Mouse (Mus musculus): ENCODE measurements around the gene Cfap69. TPM values are rescaled to one million over a fixed set of nuclear protein-coding genes. Genes with fewer than 3 reads are reported as not detected.
A peak's percentile ranks its signal among the peaks of the same experiment; 100 is the strongest.

The Cfap69 gene
- 5.6 and 8.9 TPM in 2 replicates for polyA plus RNA-seq (2014; fragmentation: Nextera tagmentation; extraction: Ambion mirVana)

DNA sequence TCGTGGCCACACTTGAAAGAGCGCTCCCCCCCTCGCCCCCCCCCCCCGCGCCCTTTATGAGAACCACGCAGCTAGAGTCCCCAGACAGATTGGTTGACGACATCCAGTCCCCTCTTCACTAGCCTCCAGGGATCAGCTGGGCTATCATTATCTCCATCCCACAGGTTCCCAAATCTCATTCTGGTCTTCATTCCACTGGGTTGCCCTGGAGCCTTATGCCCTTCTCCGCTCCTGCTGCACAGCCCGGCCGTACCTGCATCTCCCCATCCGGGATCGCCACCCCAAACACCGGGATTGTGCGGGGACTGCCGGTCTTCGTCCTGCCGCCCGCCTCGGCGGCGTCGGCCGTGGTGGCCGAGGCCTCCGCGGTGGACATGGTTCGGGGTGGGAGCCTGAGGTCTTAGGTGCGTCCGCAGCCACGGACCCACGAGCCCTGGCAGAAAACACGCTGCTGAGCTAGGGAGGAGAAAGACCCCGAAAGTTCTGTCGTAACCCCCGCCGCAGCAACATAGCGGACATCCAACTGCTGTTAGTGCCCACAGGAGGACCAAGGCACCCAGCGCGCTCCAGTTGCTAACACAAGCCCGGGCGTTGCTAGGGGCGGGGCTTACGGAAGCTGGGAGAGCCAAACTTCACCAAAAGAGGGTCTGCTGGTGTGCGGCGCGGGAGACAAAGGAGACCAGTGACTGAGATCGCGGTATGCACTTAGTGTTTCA lies at the start of gene Cfap69:
TSS of gene Cfap69 (minus strand) at position 585 of the 716 bp plus-strand sequence.
- 0 out of 2 replicates have a peak, but pooled peaks cover under 1% of the 10 kb centered on the region for H3K36me3 ChIP-seq (ENCODE audit: control insufficient read depth, insufficient read depth, low read length)
- H3K9me3 ChIP-seq (replicated peaks; ENCODE audit: control insufficient read depth, low read length), result no peaks in the 10 kb centered on the region
- DNase-seq (ENCODE audit: low spot score) (peak; percentile 96), ATAC-seq (peak; percentile 99)
- no peaks in the 10 kb centered on the region for H3K27me3 ChIP-seq (replicated peaks; ENCODE audit: control insufficient read depth, insufficient read depth, low read length)
- peaks cover 14% of the 10 kb centered on the region for H3K4me1 ChIP-seq (ENCODE audit: control insufficient read depth, insufficient read depth, low read length)
- under 1% methylated on average over 48 of the region's 48 CpGs for WGBS
- H3K27ac ChIP-seq (ENCODE audit: low read depth, low read length), result peak within 1 kb of the TSS; percentile 58; the same call in 1 of the 2 replicates
- H3K4me2 ChIP-seq (ENCODE audit: low read length), result peak within 1 kb of the TSS; percentile 89
- H3K4me3 ChIP-seq (ENCODE audit: low read depth, low read length), result peak within 1 kb of the TSS; percentile 81
- H3K9ac ChIP-seq (ENCODE audit: low read length), result peak within 1 kb of the TSS; percentile 74

DNA sequence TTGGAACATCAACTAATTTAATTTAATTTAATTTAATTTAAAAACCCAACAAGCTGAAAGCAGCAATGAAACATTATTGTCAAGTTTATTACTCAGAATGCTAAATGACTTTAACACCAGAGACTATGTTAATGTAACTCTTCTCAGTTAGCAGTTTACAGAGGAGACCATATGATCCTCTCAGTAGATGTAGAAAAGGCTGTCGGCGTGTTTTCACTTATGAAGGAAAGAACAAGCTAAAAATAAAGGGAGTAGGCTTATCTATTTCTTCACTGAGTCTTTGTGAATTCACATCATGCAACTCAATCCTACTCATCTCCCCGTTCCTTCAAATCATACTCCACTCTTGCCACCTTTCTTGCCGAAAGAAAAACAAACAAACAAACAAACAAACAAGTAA lies 47.0 kb upstream of the Cfap69 start:
- Histone ChIP-seq H3K9ac (ENCODE audit: low read length) (no peak overlapping the region), H3K27me3 (replicated peaks; ENCODE audit: control insufficient read depth, insufficient read depth, low read length) (no peaks in the 10 kb centered on the region), H3K9me3 (replicated peaks; ENCODE audit: control insufficient read depth, low read length) (no peaks in the 10 kb centered on the region), H3K4me3 (ENCODE audit: low read depth, low read length) (no peak overlapping the region), H3K36me3 (ENCODE audit: control insufficient read depth, insufficient read depth, low read length) (no peaks in the 10 kb centered on the region), H3K4me2 (ENCODE audit: low read length) (no peak overlapping the region), H3K4me1 (ENCODE audit: control insufficient read depth, insufficient read depth, low read length) (no peaks in the 10 kb centered on the region), H3K27ac (ENCODE audit: low read depth, low read length) (no peak overlapping the region)
- WGBS, result 84% methylated on average over 4 of the region's 4 CpGs
- DNase-seq (ENCODE audit: low spot score) (no peak), ATAC-seq (no peak)

DNA sequence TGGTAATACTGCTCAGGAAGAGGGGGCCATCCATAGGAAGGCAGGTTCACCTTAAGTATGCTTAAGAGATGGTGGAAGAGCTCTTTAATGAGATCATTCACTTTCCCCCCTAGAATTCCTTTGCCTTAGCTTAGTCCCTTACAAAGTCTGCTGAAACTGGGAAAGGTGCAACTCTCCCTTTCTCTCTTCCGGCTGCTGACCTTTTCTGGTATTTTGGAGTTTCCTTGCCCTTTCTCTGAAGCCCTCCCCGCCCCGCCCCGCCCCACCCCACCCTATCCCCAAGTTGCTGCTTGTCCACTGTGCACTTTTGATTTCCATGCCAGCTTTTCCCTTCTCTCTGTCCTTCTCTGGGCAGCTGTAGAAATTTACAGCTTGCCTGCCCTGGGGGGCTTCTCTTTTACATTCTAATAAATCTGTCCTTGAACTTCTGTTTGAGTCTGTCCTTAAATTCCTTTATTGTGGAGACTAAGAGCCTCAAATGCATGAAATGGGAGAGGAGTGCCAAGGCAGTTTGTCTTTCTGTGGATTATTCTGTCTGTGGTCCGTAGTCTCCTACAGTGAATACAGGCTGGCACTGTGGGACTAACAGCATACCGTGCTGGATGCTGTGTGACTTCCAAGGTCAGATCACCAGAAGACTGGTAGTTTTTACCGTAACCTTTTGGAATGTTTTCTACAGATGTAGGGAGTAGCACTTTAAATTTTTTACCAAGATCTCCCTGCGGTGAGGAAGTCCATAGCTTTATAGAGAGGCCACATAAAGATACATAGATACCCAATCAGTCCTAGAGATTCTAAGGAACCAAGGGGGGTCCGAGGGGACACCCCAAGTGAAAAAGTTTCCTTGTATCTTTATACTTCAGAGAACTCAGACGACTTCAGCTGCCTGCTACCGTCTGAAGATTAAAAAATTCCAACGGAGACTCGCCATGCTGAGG lies 43.6 kb upstream of the Cfap69 start:
- Histone ChIP-seq H3K9me3 (replicated peaks; ENCODE audit: control insufficient read depth, low read length) (no peaks in the 10 kb centered on the region), H3K4me2 (ENCODE audit: low read length) (no peak overlapping the region), H3K36me3 (ENCODE audit: control insufficient read depth, insufficient read depth, low read length) (no peaks in the 10 kb centered on the region), H3K27me3 (replicated peaks; ENCODE audit: control insufficient read depth, insufficient read depth, low read length) (no peaks in the 10 kb centered on the region), H3K4me3 (ENCODE audit: low read depth, low read length) (no peak overlapping the region), H3K27ac (ENCODE audit: low read depth, low read length) (no peak overlapping the region), H3K4me1 (ENCODE audit: control insufficient read depth, insufficient read depth, low read length) (no peaks in the 10 kb centered on the region), H3K9ac (ENCODE audit: low read length) (no peak overlapping the region)
- no peak for ATAC-seq
- 69% methylated on average over 13 of the region's 13 CpGs for WGBS
- no peak for DNase-seq (ENCODE audit: low spot score)

DNA sequence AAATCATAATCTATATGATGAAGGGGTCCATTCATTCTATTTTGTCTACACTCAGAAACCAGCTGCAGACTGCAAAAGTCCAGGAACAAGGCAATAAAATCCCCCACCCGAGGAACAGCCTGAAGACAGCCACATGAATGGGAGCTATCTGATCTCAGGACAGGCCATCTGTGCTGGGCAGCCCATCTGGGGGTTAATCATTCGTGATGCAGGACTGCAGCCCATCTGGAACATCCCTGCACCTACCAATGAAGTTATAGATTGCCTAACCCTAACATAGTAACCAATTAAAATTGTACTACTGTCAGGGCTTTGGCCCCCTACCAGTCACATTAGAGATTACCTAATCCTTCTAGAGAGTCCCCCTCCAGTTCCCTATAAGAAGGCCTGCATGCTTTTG lies 41.0 kb upstream of the Cfap69 start:
- Histone ChIP-seq H3K4me3 (ENCODE audit: low read depth, low read length) (no peak overlapping the region), H3K4me2 (ENCODE audit: low read length) (no peak overlapping the region), H3K36me3 (ENCODE audit: control insufficient read depth, insufficient read depth, low read length) (no peaks in the 10 kb centered on the region), H3K27me3 (replicated peaks; ENCODE audit: control insufficient read depth, insufficient read depth, low read length) (no peaks in the 10 kb centered on the region), H3K27ac (ENCODE audit: low read depth, low read length) (no peak overlapping the region), H3K9ac (ENCODE audit: low read length) (no peak overlapping the region), H3K9me3 (replicated peaks; ENCODE audit: control insufficient read depth, low read length) (no peaks in the 10 kb centered on the region), H3K4me1 (ENCODE audit: control insufficient read depth, insufficient read depth, low read length) (no peaks in the 10 kb centered on the region)
- WGBS, result 64% methylated on average over 2 of the region's 2 CpGs
- no peak for ATAC-seq
- no peak for DNase-seq (ENCODE audit: low spot score)

- Histone ChIP-seq H3K4me2 (ENCODE audit: low read length) (no peak overlapping the region), H3K4me3 (ENCODE audit: low read depth, low read length) (no peak overlapping the region), H3K27ac (ENCODE audit: low read depth, low read length) (no peak overlapping the region), H3K4me1 (ENCODE audit: control insufficient read depth, insufficient read depth, low read length) (no peaks in the 10 kb centered on the region), H3K9ac (ENCODE audit: low read length) (no peak overlapping the region), H3K27me3 (replicated peaks; ENCODE audit: control insufficient read depth, insufficient read depth, low read length) (no peaks in the 10 kb centered on the region), H3K36me3 (ENCODE audit: control insufficient read depth, insufficient read depth, low read length) (no peaks in the 10 kb centered on the region), H3K9me3 (replicated peaks; ENCODE audit: control insufficient read depth, low read length) (no peaks in the 10 kb centered on the region)
- no peak; the same call in 1 of the 2 replicates for ATAC-seq
- 62% methylated on average over 2 of the region's 2 CpGs for WGBS
- no peak for DNase-seq (ENCODE audit: low spot score)
Measured at GRCm38 (mm10) chr5:5700386-5700785, 36.3 kb upstream of the Cfap69 start.

- DNase-seq (ENCODE audit: low spot score) (no peak), ATAC-seq (no peak)
- Histone ChIP-seq H3K9me3 (replicated peaks; ENCODE audit: control insufficient read depth, low read length) (no peaks in the 10 kb centered on the region), H3K4me1 (ENCODE audit: control insufficient read depth, insufficient read depth, low read length) (no peaks in the 10 kb centered on the region), H3K36me3 (ENCODE audit: control insufficient read depth, insufficient read depth, low read length) (no peaks in the 10 kb centered on the region), H3K4me3 (ENCODE audit: low read depth, low read length) (no peak overlapping the region), H3K27me3 (replicated peaks; ENCODE audit: control insufficient read depth, insufficient read depth, low read length) (no peaks in the 10 kb centered on the region), H3K9ac (ENCODE audit: low read length) (no peak overlapping the region), H3K4me2 (ENCODE audit: low read length) (no peak overlapping the region), H3K27ac (ENCODE audit: low read depth, low read length) (no peak overlapping the region)
- 65% methylated on average over 3 of the region's 3 CpGs for WGBS
Measured at GRCm38 (mm10) chr5:5698830-5699229, 34.8 kb upstream of the Cfap69 start.

DNA sequence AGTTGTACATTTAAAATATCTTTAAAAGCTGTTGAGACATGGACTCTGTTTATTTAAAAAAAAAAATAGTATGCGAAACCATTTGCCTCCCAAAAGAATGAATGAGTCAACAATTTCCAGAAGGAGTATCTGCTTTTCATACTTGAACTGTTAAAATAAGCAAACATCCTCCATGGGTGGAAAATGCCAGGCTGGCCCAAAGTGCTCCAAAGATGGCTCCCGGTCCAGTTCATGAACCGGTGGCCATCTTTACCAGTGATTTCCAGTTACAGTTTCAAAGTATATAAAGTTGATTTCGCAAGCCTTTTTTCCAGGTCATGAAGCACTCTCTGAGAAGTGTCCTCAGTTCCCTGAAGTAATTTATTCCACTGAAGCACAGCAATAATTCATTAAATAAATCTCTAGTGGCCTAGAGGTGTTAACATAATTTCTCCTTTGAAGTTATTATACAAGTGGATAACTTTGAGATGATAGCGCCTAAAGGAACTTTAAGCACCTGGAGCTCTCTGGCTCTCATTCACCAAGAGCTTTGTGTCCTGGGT lies 31.4 kb upstream of the Cfap69 start:
- no peak for ATAC-seq

GRCm38 (mm10) chr5:5693956-5694653 lies 30.1 kb upstream of the Cfap69 start, which contains the start of gene Steap2:
TSS of gene Steap2 (minus strand) at chr5:5694578.
- 1% methylated on average over 35 of the region's 66 CpGs for WGBS

More for the DNA sequence above, 31.4 kb upstream of the Cfap69 start:
- no peak overlapping the region for H3K4me3 ChIP-seq (ENCODE audit: low read depth, low read length)
- H3K4me2 ChIP-seq (ENCODE audit: low read length), result no peak overlapping the region
- H3K4me1 ChIP-seq (ENCODE audit: control insufficient read depth, insufficient read depth, low read length), result no peaks in the 10 kb centered on the region; the same call in 1 of the 2 replicates
- no peaks in the 10 kb centered on the region for H3K9me3 ChIP-seq (replicated peaks; ENCODE audit: control insufficient read depth, low read length)
- WGBS, result 96% methylated on average over 5 of the region's 5 CpGs
- H3K27ac ChIP-seq (ENCODE audit: low read depth, low read length), result no peak overlapping the region
- H3K36me3 ChIP-seq (ENCODE audit: control insufficient read depth, insufficient read depth, low read length), result no peaks in the 10 kb centered on the region
- DNase-seq (ENCODE audit: low spot score), result no peak
- no peaks in the 10 kb centered on the region for H3K27me3 ChIP-seq (replicated peaks; ENCODE audit: control insufficient read depth, insufficient read depth, low read length)
- H3K9ac ChIP-seq (ENCODE audit: low read length), result no peak overlapping the region

More at GRCm38 (mm10) chr5:5693956-5694653, 30.1 kb upstream of the Cfap69 start, which contains the start of gene Steap2:
- Histone ChIP-seq H3K27ac (ENCODE audit: low read depth, low read length) (no peak within 1 kb of the TSS), H3K9me3 (replicated peaks; ENCODE audit: control insufficient read depth, low read length) (no peaks in the 10 kb centered on the region), H3K36me3 (ENCODE audit: control insufficient read depth, insufficient read depth, low read length) (no peaks in the 10 kb centered on the region), H3K27me3 (replicated peaks; ENCODE audit: control insufficient read depth, insufficient read depth, low read length) (no peaks in the 10 kb centered on the region), H3K4me2 (ENCODE audit: low read length) (peak within 1 kb of the TSS; percentile 95), H3K9ac (ENCODE audit: low read length) (peak within 1 kb of the TSS; percentile 86), H3K4me3 (ENCODE audit: low read depth, low read length) (peak within 1 kb of the TSS; percentile 84), H3K4me1 (ENCODE audit: control insufficient read depth, insufficient read depth, low read length) (no peaks in the 10 kb centered on the region; the same call in 1 of the 2 replicates)
- DNase-seq (ENCODE audit: low spot score), result peak; percentile 59
- peak; percentile 91 for ATAC-seq

All from forebrain, embryonic 14.5 days (tissue).